Mouse (Mus musculus): ENCODE measurements around the gene Plekhg5.

DNA sequence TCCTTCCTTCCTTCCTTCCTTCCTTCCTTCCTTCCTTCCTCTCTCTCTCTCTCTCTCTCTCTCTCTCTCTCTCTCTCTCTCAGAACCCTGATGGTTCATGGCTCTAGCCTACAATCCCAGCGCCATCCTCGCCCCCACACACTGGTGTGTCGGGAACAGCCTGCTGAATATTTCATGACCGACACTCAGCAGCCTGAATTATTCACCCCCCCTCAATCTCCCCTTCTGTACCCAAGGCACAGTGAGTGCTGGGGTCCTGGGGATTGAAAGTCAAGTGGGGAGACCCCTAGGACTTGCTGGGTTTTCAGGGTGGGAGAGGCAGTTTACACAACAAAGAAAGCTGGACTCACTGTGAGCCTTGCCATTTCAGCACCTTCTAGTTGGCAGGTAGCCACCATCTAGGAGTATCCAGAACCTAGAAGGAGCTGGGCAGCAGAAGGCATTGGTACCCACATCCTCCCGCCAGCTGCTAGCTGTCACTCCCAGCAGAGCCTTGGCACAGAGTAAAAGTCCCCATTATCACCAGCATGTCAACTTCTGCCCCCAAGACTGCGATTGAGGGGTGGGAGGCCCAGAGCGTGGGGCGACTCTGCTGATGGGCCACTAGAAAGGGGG is 69.3 kb downstream of the Plekhg5 start:
- TF ChIP-seq CTCF (IDR thresholded peaks at IDR 0.05; ENCODE audit: low read depth, low read length) (no peak), POLR2A (IDR thresholded peaks at IDR 0.05; ENCODE audit: borderline replicate concordance, low read depth, low read length) (no peak)
